Mouse (Mus musculus): ENCODE data around the gene Pomt1. TPM values are rescaled to one million over a fixed set of nuclear protein-coding genes. Genes with fewer than 3 reads are reported as not detected.
"Not testable (repeated sequence)": the region's sequence is repeated elsewhere in the genome, so short reads cannot be mapped to it uniquely, and the experiment has no call there.

The Pomt1 gene
- total and polyA plus RNA-seq, 3 experiments = 13.6 to 16.7 (median 16.0) TPM

GRCm38 (mm10) chr2:32295285-32295684, 58.9 kb downstream of the Pomt1 start:
- Histone ChIP-seq H3K9ac (ENCODE audit: insufficient read depth, low read depth) (no peak overlapping the region), H3K36me3 (replicated peaks in 1 of 2; ENCODE audit: control insufficient read depth in 1 of 2, insufficient read depth in 1 of 2, low read length in 1 of 2) (peaks cover 43 to 76% of the 10 kb centered on the region in 2 experiments), H3K4me1 (ENCODE audit: control insufficient read depth in 1 of 2, insufficient read depth in 2 of 2) (peaks cover 0 to 13% of the 10 kb centered on the region in 2 experiments; a peak in 3 of 4 replicates), H3K27me3 (replicated peaks) (no peaks in the 10 kb centered on the region), H3K27ac (ENCODE audit: insufficient read depth, low read depth) (no peak overlapping the region), H3K9me3 (replicated peaks; ENCODE audit: low read length) (no peaks in the 10 kb centered on the region), H3K4me3 (replicated peaks in 1 of 3; ENCODE audit: low read depth in 2 of 3, low read length in 2 of 3, poor library complexity in 1 of 3) (no peak overlapping the region), H3K79me2 (replicated peaks; ENCODE audit: control insufficient read depth, extremely low read depth, insufficient read depth, poor library complexity, severe bottlenecking) (peaks cover 4% of the 10 kb centered on the region), H3K4me2 (ENCODE audit: insufficient read depth, low read depth, poor library complexity, severe bottlenecking) (no peak overlapping the region)
- TF ChIP-seq RAD21 (IDR thresholded peaks at IDR 0.05; ENCODE audit: low read depth, low read length) (no peak), TBP (conservative IDR thresholded peaks at IDR 0.05; ENCODE audit: low read depth, low read length) (no peak), NRF1 (IDR thresholded peaks at IDR 0.05; ENCODE audit: low read depth, low read length) (no peak), MAFK (IDR thresholded peaks at IDR 0.05; ENCODE audit: insufficient replicate concordance, low read length) (no peak), SIN3A (IDR thresholded peaks at IDR 0.05; ENCODE audit: low read length) (no peak), POLR2A (IDR thresholded peaks at IDR 0.05; ENCODE audit: low read depth, low read length) (no peak), E2F4 (IDR thresholded peaks at IDR 0.05; ENCODE audit: insufficient replicate concordance, low read depth, low read length) (no peak), ZKSCAN1 (IDR thresholded peaks at IDR 0.05; ENCODE audit: borderline replicate concordance, low read depth, low read length) (no peak), MYC (IDR thresholded peaks at IDR 0.05; ENCODE audit: low read depth, low read length) (no peak), MEF2A (IDR thresholded peaks at IDR 0.05; ENCODE audit: borderline replicate concordance, low read depth, low read length) (no peak), IRF4 (IDR thresholded peaks at IDR 0.05; ENCODE audit: low read depth, low read length) (no peak), UBTF (IDR thresholded peaks at IDR 0.05; ENCODE audit: low read depth, low read length) (no peak), GABPA (IDR thresholded peaks at IDR 0.05; ENCODE audit: insufficient replicate concordance, low read depth, low read length) (no peak), ZMIZ1 (IDR thresholded peaks at IDR 0.05; ENCODE audit: low read depth, low read length) (no peak), BHLHE40 (IDR thresholded peaks at IDR 0.05; ENCODE audit: low read depth, low read length) (no peak), CHD1 (IDR thresholded peaks at IDR 0.05; ENCODE audit: low read depth, low read length) (no peak)
- in situ Hi-C loops (cut with MboI; ENCODE audit: low pct_ligation_motif_present, low pct_unique_long_range_greater_than_20kb, low sequenced_read_pairs) = no loop called here
- no peak for DNase-seq (ENCODE audit: extremely low read depth)
- dilution Hi-C loops (cut with MboI; ENCODE audit: extremely low pct_ligation_motif_present, extremely low pct_unique_long_range_greater_than_20kb, low sequenced_read_pairs) = no loop called here

GRCm38 (mm10) chr2:32295842-32296241, 59.5 kb downstream of the Pomt1 start:
- H3K4me1 ChIP-seq (ENCODE audit: control insufficient read depth in 1 of 2, insufficient read depth in 2 of 2) = peaks cover 0 to 11% of the 10 kb centered on the region in 2 experiments; a peak in 2 of 4 replicates
- in situ Hi-C loops (cut with MboI; ENCODE audit: low pct_ligation_motif_present, low pct_unique_long_range_greater_than_20kb, low sequenced_read_pairs) = not testable (repeated sequence)

More at GRCm38 (mm10) chr2:32295842-32296241, 59.5 kb downstream of the Pomt1 start:
- DNase-seq (ENCODE audit: extremely low read depth); H3K27me3 ChIP-seq (replicated peaks); H3K9ac ChIP-seq (ENCODE audit: insufficient read depth, low read depth); H3K4me3 ChIP-seq (replicated peaks in 1 of 3; ENCODE audit: low read depth in 2 of 3, low read length in 2 of 3, poor library complexity in 1 of 3); H3K79me2 ChIP-seq (replicated peaks; ENCODE audit: control insufficient read depth, extremely low read depth, insufficient read depth, poor library complexity, severe bottlenecking); dilution Hi-C loops (cut with MboI; ENCODE audit: extremely low pct_ligation_motif_present, extremely low pct_unique_long_range_greater_than_20kb, low sequenced_read_pairs); H3K27ac ChIP-seq (ENCODE audit: insufficient read depth, low read depth); H3K4me2 ChIP-seq (ENCODE audit: insufficient read depth, low read depth, poor library complexity, severe bottlenecking); H3K9me3 ChIP-seq (replicated peaks; ENCODE audit: low read length): not testable (repeated sequence)
- peaks cover 43 to 76% of the 10 kb centered on the region in 2 experiments for H3K36me3 ChIP-seq (replicated peaks in 1 of 2; ENCODE audit: control insufficient read depth in 1 of 2, insufficient read depth in 1 of 2, low read length in 1 of 2)

Data from CH12.LX (cell line).